Mouse (Mus musculus): ENCODE results near the gene Tmem132d.
A peak's percentile ranks its signal among the peaks of the same experiment; 100 is the strongest.

DNA sequence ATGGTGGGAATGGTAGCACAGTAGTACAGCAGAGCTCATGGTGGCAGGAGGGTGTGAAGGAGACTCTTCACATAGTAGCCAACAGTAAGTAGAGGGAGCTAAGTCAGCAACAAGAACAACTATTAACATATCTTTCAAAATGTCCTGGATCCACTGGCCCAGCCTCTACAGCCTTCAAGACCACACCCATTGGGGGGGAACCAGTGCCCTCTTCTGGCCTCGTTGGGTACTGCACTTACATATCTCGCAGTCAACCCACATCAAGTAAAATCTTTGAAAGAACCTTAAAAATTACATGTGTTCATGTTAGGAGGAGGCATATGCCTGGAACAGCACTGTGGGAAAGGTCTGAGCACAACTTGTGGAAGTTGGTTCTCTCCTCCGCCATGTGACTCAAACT lies 17.9 kb upstream of the Tmem132d start:
- TF ChIP-seq CTCF (IDR thresholded peaks at IDR 0.05; ENCODE audit: control insufficient read depth, insufficient read depth, low read length): peak; percentile 25; the same call in 1 of the 2 replicates
- no peak for TF ChIP-seq POLR2A (IDR thresholded peaks at IDR 0.05; ENCODE audit: borderline replicate concordance, control insufficient read depth, low read depth, low read length)
